Mouse (Mus musculus) kidney, postnatal 4 days (tissue): ENCODE data around the gene Fam222a.

ENCODE experiments used
- DNase-seq, 2 experiments: peaks; one replicate each; pipeline ENCODE4 v3.0.0; 2021; ENCODE audit warnings: mixed read lengths in 2 of 2

Gene Fam222a

DNA sequence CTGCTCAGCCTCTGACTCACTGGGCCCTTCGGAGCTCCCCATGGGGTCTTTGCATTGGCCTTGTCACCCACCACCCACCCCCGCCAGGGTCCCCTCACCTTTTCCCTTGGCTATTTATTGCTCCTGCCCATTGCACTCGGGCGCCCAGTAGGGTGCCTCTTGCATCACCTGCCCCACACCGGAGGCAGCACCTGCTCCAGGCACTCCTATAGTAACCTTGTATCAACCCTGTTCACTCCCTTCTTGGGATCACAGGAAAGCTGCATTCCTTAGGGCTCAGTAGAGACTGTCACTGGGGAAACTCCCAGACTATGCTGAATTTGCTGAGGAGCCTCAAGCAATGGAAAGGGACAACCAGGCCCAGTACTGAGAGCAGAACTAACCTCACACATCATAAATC is 6.9 kb upstream of the Fam222a start:
- DNase-seq = no peak

DNA sequence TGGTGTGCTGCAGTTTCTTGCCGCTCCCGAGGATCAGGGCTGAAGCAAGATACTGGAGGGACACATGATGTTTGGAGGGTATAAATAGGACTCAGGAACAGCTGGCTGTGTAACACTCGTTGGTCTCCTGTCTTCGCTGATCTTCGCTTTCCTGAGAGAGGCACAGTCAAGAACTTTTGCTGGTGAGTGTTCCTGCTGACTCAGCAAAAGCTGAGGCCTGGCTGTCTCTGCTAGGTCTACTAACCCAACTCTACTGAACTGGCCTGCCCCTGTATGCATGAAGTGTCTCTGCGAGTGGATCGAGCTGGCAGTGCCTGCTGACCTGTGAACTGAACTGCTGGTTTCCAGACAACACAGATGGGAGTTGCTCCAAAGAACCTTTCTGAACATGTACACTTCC is 3.8 kb upstream of the Fam222a start:
- DNase-seq = no peak

DNA sequence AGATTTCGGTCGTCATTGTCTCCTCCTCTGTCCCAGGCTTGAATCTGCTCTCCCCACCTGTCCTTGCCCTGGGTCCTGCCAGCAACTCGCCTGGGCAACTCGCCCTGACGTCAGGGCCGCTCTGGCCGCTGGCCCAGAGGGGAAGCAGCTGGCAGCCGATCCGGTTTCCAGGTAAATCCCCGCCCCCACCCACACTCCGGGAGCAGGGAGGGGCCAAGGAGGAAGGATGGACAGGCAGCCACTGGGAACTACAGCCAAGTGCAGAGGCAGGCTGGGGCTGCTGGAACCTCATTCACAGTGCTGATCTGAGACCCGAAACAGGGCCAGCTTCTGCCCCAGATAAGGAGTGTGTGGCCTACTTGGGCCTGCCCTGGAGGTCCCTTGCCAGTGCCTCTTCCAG is 2.5 kb upstream of the Fam222a start:
- DNase-seq = peak; percentile 76 to 86

DNA sequence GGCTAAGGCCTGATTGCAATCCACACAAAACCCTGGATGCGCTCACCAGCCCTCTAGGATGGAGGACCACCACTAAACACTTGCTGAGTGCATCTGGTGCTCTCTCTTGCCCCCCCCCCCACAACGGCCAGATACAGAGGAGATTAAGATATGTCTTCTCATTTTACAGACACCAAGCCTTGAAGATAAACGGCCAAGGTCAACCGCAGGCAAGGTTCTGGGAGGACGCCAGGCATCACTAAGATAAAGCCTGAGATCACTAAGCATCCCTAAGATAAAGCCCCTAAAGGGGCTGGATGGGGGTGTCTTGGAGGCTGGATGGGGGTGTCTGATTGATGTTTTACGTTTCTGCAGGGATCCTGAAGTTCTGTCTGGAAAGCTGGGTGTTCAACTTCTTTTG is 2.1 kb upstream of the Fam222a start:
- DNase-seq = no peak

DNA sequence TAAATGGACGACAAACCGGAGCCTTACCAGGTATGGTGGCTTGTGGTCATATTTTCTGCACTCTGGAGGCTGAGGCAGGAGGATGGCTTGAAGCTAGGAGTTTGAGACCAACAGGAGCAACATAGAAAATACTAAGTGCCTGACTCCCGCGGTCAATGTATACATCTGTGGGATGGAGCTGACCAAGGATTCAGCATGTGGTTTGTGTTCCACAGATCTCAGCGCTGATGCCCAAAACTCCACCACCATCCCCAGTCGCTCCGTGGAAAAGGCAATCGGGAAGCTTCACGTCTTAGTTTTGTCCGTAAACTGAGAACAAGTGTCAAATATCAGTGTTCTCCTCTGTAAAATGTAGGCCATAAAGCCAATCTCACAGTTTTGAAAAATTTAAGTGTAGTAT is 1.4 kb upstream of the Fam222a start:
- DNase-seq = no peak

DNA sequence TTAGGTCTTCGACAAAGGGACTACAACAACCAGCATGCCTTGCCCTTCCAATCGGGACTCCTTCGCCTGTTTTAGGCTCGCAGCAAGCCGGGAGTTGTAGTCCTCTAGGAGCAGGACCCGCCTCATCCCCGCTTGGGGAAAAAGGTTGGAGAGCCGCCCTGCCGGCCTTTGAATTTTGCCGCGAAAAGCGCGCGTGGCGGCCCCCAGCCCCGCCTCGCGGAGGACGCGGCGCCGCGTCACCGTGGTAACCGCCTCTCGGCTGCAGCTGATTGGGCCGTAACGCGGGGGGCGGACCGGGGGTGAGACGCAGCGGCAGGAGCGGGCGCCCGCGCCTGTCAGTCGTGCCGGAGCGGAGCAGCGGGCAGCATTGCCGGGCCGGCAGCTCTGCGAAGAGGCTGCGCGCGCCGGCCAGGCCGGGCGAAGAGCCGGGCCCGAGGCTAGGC is 720 bp upstream of the Fam222a start:
- peak; percentile 98 to 99 for DNase-seq

DNA sequence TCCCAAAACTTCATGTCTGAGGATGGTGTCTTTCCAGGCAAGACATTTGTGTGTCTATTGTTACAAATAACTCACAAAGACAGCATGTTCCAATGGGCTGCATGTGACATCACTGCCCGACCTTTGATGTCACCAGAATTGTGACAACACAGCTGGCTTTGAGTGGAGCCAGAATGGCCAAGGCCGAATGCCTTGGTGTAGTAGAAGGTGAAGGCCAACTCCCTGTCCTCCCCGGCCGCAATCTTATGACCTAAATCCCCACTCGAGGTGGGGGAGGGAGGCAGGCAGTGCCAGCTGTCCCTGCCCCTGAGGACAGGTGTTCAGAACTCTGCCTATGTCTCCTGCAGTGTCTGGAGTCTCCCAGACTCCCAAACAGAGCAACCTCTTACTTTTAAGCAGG is 1.0 kb downstream of the Fam222a start:
- DNase-seq = peak in 1 of 2 experiments; percentile 41

DNA sequence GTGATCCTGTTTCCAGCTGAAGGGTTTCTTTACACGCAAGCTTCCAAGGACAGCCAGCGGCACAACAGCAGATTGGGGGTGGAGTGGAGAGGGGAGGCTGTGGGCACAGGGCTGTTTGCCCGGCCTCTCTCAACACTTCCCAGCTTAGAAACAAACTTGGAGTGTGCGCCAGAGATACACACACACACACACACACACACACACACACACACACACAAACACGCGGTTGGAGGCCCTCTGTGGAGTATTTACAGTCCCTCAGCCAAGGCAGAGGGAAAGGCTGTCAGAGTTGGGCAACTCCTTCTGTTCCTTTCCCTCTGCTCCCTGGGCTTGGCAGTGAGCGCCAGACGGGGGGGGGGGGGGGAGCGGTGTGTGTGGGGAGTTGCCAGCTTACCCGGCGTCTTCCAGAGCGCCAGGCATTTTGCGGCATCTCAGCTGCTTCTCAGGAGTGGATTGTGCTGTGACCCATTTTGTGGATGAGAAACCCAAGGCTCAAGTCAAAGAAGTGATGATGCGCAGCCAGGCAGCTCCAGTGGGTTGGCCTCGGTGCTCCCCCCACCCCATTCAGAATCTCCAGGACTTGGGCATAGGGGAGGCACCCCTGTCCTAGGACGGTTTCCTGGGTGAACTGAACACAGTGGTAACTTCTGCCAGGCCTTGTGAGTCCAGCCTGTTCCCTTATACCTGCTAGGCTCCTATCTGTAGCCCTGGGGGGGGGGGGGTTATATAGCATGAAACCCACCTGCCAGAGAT is 2.3 kb downstream of the Fam222a start:
- DNase-seq = peak in 1 of 2 experiments; percentile 50

DNA sequence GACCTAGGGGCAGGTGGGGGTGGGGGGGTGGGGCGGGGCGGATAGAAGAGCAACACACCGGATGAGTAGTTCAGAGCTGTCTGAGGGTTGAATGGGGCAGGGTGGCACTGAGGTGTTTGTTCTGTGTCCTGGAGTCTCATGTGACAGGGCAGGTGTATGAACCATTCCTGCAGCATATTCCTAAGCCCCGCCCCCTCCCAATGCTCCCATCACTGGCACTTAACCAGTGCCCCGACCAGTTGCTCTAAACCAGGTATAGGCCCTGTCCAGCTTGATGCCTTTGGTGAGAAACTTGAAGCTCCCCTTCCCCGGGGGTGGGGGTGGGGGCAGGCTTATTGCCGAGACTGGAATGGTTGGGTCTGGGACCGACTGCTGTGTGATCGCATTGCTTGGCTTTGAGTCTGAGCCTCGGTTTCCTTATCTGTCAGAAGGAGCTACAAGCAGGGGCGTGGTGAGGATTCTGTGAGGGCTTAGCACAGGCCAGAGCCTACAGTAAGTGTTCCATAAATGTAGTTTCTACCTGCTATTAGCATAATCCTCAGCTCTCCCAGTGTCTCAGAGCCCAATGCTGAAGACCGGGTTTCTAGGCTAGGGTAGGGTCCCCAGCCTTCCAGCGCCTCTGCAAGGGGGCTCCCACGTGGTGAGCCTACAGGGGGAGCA is 3.1 kb downstream of the Fam222a start:
- DNase-seq = no peak

DNA sequence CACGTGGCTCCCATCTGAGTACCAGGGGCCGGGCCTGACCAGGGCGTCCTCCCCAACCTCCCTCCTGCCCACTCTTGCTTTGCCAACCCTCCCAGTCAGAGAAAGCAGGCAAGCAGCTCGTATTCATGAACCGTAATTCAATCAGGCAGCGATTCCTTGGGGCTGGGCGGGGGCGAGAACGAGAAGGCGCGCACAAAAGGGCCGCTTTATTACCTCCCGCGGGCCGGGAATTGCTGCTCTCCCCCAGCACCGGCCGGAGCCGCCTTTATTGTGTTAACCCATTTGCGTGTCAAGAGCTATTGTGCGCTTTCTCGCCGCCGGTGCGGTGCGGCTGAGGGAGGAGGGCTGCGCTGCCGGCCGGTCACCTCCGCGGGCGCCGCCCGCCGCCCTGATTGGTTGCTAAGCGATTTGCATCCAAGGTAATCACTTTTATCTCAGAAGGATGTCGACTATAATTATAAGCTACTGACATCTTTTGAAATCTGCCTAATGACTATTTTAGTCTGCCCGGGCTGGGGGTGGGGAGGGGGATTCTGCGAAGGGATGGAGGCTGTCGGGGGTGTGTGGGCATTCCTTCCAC is 3.7 kb downstream of the Fam222a start:
- peak; percentile 62 to 72 for DNase-seq

DNA sequence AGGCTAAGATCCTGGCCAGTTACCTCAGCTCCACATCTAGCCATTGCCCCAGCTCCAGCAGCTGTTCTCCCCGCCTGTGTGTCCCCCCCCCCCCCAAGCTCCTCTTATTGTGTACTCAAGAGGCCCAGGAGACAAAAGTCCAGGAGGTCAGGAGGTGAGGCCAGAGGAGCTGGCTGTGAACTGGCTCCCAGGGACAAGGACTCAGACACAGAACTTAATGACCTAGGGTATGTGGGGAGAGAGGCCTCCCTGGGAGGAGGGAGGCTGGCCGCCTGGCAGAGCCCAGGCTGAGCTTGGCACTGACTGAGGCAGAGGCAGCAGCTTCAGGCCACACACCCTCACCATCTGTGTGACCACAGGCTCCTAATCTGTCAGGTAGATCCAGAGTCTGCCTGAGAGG is 5.2 kb downstream of the Fam222a start:
- DNase-seq = peak in 1 of 2 experiments; percentile 32

DNA sequence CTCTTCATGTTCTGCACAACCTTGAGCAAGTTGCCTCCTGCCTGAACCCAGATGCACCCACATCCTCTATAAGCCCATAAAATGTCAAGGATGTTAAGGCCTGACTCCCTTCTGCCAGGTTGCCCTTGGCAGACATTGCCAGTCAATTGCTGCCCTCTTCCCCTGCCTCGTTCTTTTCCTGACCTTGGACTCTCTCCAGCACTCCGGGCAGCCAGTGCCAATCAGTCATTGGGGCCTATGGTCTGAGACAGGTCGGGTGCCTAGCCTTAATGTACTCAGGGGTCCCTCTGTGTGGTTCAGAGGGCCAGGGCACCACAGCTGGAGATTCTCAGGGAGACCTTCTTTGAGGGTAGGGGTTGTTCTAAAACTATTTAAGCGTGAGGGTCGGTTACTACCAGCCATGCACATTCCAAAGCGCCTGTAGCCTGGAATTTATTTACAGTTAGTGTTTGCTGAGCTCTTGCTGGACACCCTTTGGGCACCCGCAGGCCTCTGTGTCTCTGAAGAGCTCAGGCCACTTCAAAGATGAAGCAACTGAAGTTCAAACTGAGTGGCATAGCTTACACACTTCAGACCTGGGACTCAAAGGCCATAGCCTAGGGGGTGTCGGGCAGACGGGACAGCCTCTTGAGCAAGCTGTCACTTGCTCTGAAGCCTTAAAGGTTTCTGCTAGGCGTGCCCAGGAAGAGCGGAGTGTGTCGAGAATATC is 6.3 kb downstream of the Fam222a start:
- DNase-seq = no peak

DNA sequence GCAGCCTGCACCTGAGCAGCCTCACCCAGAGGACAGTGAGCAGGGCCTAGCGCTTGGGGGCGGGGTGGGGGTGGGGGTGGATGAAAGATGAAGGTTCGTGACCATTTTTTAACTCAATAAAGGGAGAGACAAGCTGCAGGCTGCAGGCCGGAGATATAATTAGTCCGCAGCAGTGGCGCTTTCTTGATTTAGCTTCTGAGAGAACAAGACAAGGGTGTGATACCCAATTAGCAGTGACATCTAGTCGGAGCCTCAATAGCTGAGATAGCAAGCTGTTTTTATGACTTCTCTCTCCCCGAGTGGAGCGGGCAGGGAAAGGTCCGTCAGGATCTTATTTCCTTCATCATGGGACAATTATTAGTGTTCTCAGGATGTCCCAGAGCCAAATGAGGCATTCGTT is 7.2 kb downstream of the Fam222a start:
- DNase-seq = no peak

DNA sequence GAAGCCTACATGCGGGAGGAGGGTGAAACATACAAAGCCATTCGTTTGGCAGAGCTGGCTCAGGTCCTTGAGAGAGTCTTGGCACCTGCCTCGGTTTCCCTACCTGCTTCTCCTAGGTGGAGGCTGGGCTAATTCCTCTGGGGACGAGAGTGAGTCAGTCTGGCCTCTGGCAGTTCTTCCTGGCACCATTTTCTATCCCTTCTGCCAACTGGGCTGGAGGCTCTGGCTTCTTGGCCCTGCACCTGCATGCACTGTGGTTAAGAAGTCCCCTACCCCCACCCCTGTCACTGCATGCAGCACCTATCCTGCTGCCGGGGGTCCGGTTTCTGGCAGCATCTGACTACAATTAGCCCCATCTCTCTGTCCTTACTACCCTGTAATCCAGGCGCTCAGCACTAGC is 7.7 kb downstream of the Fam222a start:
- no peak for DNase-seq

DNA sequence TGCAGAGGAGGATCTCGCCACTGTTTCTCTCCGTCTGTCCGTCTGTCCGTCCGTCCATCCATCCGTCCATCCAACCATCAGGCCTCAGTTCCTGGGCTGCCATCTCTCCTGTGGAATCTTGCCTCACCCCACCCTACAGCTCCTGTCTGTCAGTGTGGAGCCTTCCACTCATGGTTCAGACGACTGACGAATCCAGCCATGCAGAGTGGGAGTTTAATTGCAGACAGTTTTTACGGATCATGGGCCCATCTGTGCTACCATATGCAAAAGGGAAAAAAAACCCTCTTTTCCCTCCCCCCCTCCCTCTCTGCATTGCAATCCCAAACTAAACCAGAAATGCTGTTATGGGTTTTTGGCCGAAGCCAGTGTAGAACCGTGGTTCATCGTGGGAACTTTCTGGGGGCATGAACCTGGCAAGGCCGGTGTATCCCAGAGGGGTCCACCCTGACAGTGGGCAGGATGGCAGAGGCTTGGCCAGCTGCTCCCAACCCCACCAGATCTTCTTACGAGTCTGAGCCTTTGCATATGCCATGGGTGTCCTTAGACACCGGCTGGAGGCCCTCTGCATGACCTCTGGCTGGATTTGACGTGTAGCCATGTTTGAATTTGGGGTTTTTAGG is 8.3 kb downstream of the Fam222a start:
- no peak for DNase-seq

DNA sequence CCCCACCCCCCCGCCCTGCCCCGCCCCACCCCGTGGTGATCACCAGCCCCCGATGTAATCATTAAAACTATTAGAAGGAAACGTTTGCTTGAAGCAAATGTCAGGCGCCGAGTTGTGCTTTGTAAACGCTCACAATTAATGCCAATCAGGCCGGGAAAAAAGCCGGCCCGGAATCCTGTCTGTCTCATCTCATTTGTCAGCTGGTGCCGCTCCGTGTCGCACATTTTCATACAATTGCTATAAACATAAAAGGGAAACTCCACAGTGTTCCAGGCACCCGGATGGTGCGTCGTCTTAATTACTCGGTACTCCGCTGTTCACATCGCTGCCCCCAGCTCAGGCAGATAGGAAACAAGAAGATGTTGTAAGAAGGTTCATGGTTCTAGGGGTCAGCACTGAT is 10.5 kb downstream of the Fam222a start:
- no peak for DNase-seq

DNA sequence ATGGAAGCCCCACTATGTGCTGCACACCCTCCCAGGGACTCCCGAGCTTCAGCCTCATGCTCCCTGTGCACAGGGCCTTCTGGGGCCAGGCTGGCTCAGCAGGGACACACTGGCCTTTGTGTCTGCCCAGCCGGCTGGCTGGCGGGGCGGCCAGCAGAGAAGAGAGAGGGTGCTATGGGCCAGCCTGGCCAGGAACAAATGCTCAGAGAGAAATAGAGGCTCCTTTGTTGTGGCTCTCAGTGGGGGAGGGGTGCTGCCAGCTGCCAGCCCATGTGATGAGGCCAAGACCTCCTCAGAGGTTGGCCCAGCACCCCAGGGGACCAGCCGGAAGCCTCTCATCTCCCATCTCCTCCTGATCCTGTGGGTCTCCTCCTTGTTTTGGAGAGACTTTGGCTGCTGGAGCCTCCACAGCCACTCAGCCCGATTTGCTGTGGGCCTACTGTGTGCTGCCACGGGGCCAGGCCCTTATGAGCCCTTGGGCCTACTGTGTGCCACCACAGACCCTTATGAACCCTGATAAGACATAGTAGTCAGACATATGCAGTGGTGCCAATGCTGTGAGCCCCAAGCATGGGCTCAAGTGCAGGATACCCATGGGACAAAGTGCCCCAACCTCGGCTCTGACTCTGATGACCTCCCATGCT is 12.0 kb downstream of the Fam222a start:
- DNase-seq = no peak

DNA sequence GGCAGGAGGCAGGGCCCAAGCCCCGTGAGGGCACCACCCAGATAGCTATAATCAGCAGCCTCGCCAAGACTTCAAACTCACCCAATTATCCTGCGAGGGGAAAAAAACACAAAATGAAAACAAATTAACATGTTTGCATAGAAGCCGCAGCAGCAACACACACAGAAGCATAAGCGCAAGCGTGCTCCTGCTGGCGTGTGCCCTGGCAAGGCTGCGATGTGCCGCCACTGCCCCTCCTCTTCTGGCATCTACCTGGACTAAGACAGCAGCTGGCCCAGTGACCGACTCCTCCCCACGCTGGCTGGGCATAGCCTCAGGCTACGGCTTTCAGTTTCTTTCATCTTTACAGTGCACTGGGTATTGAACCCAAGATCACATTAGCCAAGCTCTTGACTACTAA is 13.7 kb downstream of the Fam222a start:
- no peak for DNase-seq

DNA sequence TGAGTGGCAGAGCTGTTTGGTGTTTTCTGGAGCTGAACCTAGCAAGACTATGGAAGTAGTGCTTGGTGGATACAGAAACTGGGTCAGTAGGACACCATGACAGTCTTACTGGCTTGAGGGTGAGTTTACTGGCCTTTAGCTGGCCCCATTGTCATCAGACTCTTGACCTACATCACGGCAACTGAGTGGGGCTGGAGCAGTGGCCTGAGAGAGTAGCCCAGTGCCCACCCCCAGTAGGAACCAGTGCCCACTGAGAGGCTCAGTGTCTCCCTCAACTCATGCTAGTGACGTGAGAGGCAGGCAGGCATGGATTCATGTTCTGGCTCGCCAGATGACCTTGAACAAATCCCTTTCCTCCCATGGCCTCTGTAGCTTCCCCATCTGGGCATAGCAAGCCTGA is 15.2 kb downstream of the Fam222a start:
- no peak for DNase-seq

DNA sequence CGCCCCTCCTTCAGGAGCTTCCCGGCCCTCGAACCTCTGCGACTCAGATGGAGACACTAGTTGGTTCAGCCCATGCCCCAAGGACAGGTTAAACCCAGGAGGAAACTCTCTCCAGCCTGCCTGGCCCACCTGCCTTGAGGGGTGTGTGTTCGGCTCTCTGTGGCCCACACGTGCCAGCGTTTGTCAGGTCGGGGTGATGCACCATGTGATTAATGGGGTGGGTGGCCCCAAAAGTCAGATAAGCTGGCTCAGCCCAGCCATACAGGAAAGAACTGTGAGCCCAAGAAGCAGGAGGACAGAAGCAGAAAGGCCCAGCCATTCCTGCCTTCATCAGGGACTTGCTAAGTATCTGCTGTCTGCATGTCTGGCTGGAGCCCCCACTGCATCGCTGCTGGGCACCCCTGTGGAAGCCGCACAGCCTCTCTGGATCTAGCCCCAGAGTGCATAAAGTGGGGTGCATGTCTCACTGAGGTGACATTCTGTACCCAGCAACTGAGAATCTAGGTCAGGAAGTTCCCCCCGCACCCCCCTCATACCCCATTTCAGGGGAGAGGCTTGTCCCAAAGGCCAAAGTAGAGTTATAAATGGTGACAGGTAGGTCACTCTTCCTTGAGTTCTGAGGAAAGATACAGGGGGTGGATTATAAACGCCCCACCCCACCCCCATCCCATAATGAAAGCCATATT is 15.8 kb downstream of the Fam222a start:
- no peak for DNase-seq

DNA sequence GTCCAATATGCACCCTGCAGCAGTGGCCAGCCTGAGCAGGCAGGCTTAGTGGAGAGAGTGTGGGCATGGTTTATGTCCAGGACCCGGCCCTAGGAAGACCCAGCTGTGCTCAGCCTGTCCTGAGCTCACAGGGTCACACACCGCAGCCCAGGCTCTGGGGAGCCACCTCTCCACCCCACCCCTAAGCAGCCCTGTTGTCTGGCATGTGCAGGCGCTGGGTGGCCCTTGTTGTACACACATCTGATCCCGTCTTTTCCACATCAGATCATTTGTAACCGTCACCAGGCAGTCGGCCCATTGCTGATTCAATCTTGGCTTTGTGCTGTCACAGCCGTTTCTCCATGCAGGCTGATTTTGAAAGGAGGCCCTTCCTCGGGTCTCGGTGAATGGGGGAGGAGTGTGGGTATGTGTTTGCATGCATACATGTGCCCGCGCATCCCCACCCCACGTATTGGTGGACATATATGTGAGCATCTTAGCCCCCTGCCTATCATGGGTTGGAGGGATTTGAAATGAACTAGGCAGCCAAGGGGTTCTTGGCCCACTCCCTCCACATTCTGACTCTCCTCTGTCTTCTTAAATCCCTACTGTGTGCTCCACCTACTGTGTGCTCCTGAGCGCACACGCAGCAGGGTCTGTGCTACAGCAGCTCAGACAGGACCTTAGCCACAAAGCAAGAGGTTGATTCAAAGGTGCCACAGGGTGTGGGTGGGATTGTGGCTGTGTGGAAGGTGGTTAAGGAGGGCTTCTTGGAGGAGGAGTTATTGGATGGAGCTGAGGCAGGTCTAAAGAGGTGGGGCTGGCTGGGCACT is 16.7 kb downstream of the Fam222a start:
- no peak for DNase-seq
